In the genomic region with DNA sequence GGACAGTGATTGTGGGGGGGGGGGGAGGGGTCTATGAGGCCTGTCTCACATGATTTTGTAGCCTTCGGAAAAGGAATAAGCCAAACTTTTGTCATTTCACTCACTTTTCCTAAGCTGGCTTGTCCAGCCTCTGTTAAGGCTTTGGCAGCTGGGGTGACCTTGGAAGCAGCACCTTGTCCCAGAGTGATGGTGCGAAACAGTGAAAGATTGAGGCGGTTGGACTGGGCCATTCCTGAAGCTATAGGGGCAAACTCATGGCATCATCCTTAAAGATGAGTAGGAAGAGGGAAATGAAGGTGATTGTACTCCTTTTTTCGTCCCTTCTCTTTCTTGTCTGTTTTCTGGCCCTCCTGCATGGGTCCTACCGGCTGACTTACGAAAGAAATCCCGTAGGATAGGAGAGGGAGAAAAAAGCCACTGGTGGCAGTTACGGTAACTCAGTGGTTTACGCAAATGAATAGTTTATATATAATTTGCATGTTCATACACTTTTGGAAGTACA, we compare ENCODE assay signal across 8 mouse cellular contexts. TPM values are rescaled to one million over a fixed set of nuclear protein-coding genes. Genes with fewer than 3 reads are reported as not detected.
DNase-seq lines count a peak whose midpoint lies in the region; ATAC-seq and TF ChIP-seq lines count a peak whose summit lies in the region.

No protein-coding gene starts in this region.

- H3K27ac ChIP-seq in spleen, adult 2 months (ENCODE audit: insufficient read depth, low read length), result peak overlapping the region; percentile 22; the same call in 1 of the 2 replicates
- H3K27ac ChIP-seq in liver, embryonic 11.5 days (ENCODE audit: low read depth, low read length), result no peak overlapping the region
- 0 out of 2 replicates have a peak overlapping the region, but pooled peaks have one; percentile 40 for H3K27ac ChIP-seq in stomach, postnatal 0 days (replicated peaks)

- TF ChIP-seq CTCF in spleen, adult 2 months (IDR thresholded peaks at IDR 0.05; ENCODE audit: extremely low read depth, insufficient read depth, insufficient read length, insufficient replicate concordance), result no peak
- TF ChIP-seq CTCF in stomach, postnatal 0 days (IDR thresholded peaks at IDR 0.05; ENCODE audit: low read depth), result no peak

- peak overlapping the region; percentile 88 for H3K4me2 ChIP-seq in liver, embryonic 11.5 days
- H3K4me2 ChIP-seq in stomach, postnatal 0 days (replicated peaks; ENCODE audit: low read depth), result peak overlapping the region; percentile 68

- no peaks in the 10 kb centered on the region for H3K36me3 ChIP-seq in spleen, adult 2 months (ENCODE audit: control insufficient read depth, insufficient read depth, low read length)
- no peaks in the 10 kb centered on the region for H3K36me3 ChIP-seq in liver, embryonic 11.5 days (ENCODE audit: control insufficient read depth, insufficient read depth, low read length)
- 0 out of 2 replicates have a peak, but pooled peaks cover 4% of the 10 kb centered on the region for H3K36me3 ChIP-seq in stomach, postnatal 0 days (ENCODE audit: control insufficient read depth, insufficient read depth, low read length)

- peak overlapping the region; percentile 55 for H3K9ac ChIP-seq in liver, embryonic 11.5 days (ENCODE audit: low read depth, low read length)
- H3K9ac ChIP-seq in stomach, postnatal 0 days (ENCODE audit: low read length), result peak overlapping the region; percentile 53

- H3K9me3 ChIP-seq in liver, embryonic 11.5 days (ENCODE audit: control insufficient read depth, low read length), result no peaks in the 10 kb centered on the region
- no peaks in the 10 kb centered on the region for H3K9me3 ChIP-seq in stomach, postnatal 0 days (ENCODE audit: control insufficient read depth, low read length)

- peak; percentile 7; the same call in 1 of the 2 replicates for ATAC-seq in liver, embryonic 11.5 days (replicated peaks; ENCODE audit: low FRiP score)
- no peak for ATAC-seq in stomach, postnatal 0 days (ENCODE audit: low FRiP score, low TSS enrichment)

- 30% methylated on average over 9 of the region's 9 CpGs for WGBS in spleen, adult 2 months
- 26% methylated on average over 9 of the region's 9 CpGs for WGBS in liver, embryonic 11.5 days
- 16% methylated on average over 9 of the region's 9 CpGs for WGBS in stomach, postnatal 0 days

- peak; percentile 26 for DNase-seq in adrenal gland, postnatal 10 days
- DNase-seq in adrenal gland, postnatal 25 days, result no peak
- no peak for DNase-seq in spleen, adult 2 months (ENCODE audit: low read depth in 1 of 2, low spot score in 2 of 2)
- DNase-seq in spleen, adult 18-20 months, result no peak
- no peak for DNase-seq in liver, embryonic 11.5 days (ENCODE audit: low spot score)
- DNase-seq in stomach, postnatal 0 days (ENCODE audit: low spot score), result no peak
- DNase-seq in spleen, postnatal 4 days (ENCODE audit: low spot score in 2 of 2), result no peak
- no peak for DNase-seq in spleen, postnatal 36 days (ENCODE audit: low spot score in 2 of 2)

- TF ChIP-seq POLR2A in spleen, adult 2 months (IDR thresholded peaks at IDR 0.05; ENCODE audit: low read depth, low read length), result no peak

- no peaks in the 10 kb centered on the region for H3K27me3 ChIP-seq in spleen, adult 2 months (ENCODE audit: control insufficient read depth, insufficient read depth, low read length)
- H3K27me3 ChIP-seq in liver, embryonic 11.5 days (replicated peaks; ENCODE audit: control insufficient read depth, insufficient read depth, low read length), result no peaks in the 10 kb centered on the region
- no peaks in the 10 kb centered on the region for H3K27me3 ChIP-seq in stomach, postnatal 0 days (ENCODE audit: control insufficient read depth, insufficient read depth, low read length)

- peaks cover 3% of the 10 kb centered on the region; the same call in 1 of the 2 replicates for H3K4me1 ChIP-seq in spleen, adult 2 months (ENCODE audit: control insufficient read depth, insufficient read depth, insufficient read length)
- H3K4me1 ChIP-seq in liver, embryonic 11.5 days (replicated peaks; ENCODE audit: control insufficient read depth, insufficient read depth, low read length), result peaks cover 14% of the 10 kb centered on the region; the same call in 1 of the 2 replicates
- H3K4me1 ChIP-seq in stomach, postnatal 0 days (replicated peaks; ENCODE audit: control insufficient read depth, insufficient read depth), result 0 out of 2 replicates have a peak, but pooled peaks cover 2% of the 10 kb centered on the region

- H3K4me3 ChIP-seq in spleen, adult 2 months (ENCODE audit: extremely low read depth, insufficient read depth, insufficient read length), result peak overlapping the region; percentile 52
- peak overlapping the region; percentile 88 for H3K4me3 ChIP-seq in liver, embryonic 11.5 days (ENCODE audit: low read depth, low read length)
- H3K4me3 ChIP-seq in stomach, postnatal 0 days (ENCODE audit: low read depth, low read length), result peak overlapping the region; percentile 90

- TF ChIP-seq EP300 in stomach, postnatal 0 days (optimal IDR thresholded peaks at IDR 0.05), result no peak

RNA-seq across cellular contexts. Expression of a gene that starts 0.5 kb away (rescaled TPM):
- 10 to 100 TPM; 43.1 to 45.3 TPM for total RNA-seq in adrenal gland, postnatal 10 days (2021)
- 58.1 and 61.8 TPM in 2 replicates for total RNA-seq in adrenal gland, postnatal 25 days (2021)
- polyA plus RNA-seq in spleen, adult 2 months (2012; rRNA removed), result 30.2 and 31.7 TPM in 2 replicates
- polyA plus RNA-seq in liver, embryonic 11.5 days (2014; fragmentation: Nextera tagmentation; extraction: Ambion mirVana), result 17.0 and 20.5 TPM in 2 replicates
- 10.0 and 11.2 TPM in 2 replicates for polyA plus RNA-seq in stomach, postnatal 0 days (2015; fragmentation: Nextera tagmentation; extraction: Ambion mirVana)

RNA-seq across cellular contexts. Expression of a gene that starts 20.2 kb away (rescaled TPM):
- 10 to 100 TPM; 20.2 to 31.4 TPM for total RNA-seq in adrenal gland, postnatal 10 days (2021)
- total RNA-seq in adrenal gland, postnatal 25 days (2021), result 27.5 and 36.2 TPM in 2 replicates
- 23.9 and 26.4 TPM in 2 replicates for polyA plus RNA-seq in spleen, adult 2 months (2012; rRNA removed)
- polyA plus RNA-seq in liver, embryonic 11.5 days (2014; fragmentation: Nextera tagmentation; extraction: Ambion mirVana), result 4.5 and 4.9 TPM in 2 replicates
- 3.0 and 3.2 TPM in 2 replicates for polyA plus RNA-seq in stomach, postnatal 0 days (2015; fragmentation: Nextera tagmentation; extraction: Ambion mirVana)

RNA-seq across cellular contexts. Expression of a gene that starts 41.2 kb away (rescaled TPM):
- 10 to 100 TPM; 35.3 to 39.8 TPM for total RNA-seq in adrenal gland, postnatal 10 days (2021)
- 25.6 and 44.9 TPM in 2 replicates for total RNA-seq in adrenal gland, postnatal 25 days (2021)
- polyA plus RNA-seq in spleen, adult 2 months (2012; rRNA removed), result 18.5 and 21.0 TPM in 2 replicates
- polyA plus RNA-seq in liver, embryonic 11.5 days (2014; fragmentation: Nextera tagmentation; extraction: Ambion mirVana), result 20.2 and 23.7 TPM in 2 replicates
- polyA plus RNA-seq in stomach, postnatal 0 days (2015; fragmentation: Nextera tagmentation; extraction: Ambion mirVana), result 8.2 and 10.0 TPM in 2 replicates

RNA-seq across cellular contexts. Expression of a gene that starts 41.2 kb away (rescaled TPM):
- total RNA-seq in adrenal gland, postnatal 10 days (2021), result 10 to 100 TPM; 73.8 to 78.3 TPM
- 59.0 and 88.0 TPM in 2 replicates for total RNA-seq in adrenal gland, postnatal 25 days (2021)
- polyA plus RNA-seq in spleen, adult 2 months (2012; rRNA removed), result 34.9 and 35.4 TPM in 2 replicates
- 68.2 and 82.0 TPM in 2 replicates for polyA plus RNA-seq in liver, embryonic 11.5 days (2014; fragmentation: Nextera tagmentation; extraction: Ambion mirVana)
- 65.9 and 71.9 TPM in 2 replicates for polyA plus RNA-seq in stomach, postnatal 0 days (2015; fragmentation: Nextera tagmentation; extraction: Ambion mirVana)
